Mouse (Mus musculus) cerebellum, adult 2 months (tissue): ENCODE measurements around the gene 1700092M07Rik. TPM values are rescaled to one million over a fixed set of nuclear protein-coding genes. Genes with fewer than 3 reads are reported as not detected.
A peak's percentile ranks its signal among the peaks of the same experiment; 100 is the strongest.
"Not testable (repeated sequence)": the region's sequence is repeated elsewhere in the genome, so short reads cannot be mapped to it uniquely, and the experiment has no call there.

Experiments
- DNase-seq, 2 experiments: peaks; one replicate each; pipeline ENCODE4 v3.0.0; 2021
- H3K27ac ChIP-seq: fragments of 200-500 bp; 2 replicates; pipeline ENCODE4 v1.5.1; 2012; ENCODE audit warnings: low read length, control low read depth, inconsistent platforms; ENCODE audit not compliant: insufficient read depth
- H3K27me3 ChIP-seq: fragments of 200-500 bp; 2 replicates; pipeline ENCODE4 v1.6.1; 2012; ENCODE audit warnings: inconsistent platforms, mild to moderate bottlenecking, low read length, moderate library complexity; ENCODE audit not compliant: control insufficient read depth, insufficient read depth
- H3K4me1 ChIP-seq: fragments of 200-500 bp; 2 replicates; pipeline ENCODE4 v1.6.1; 2011; ENCODE audit warnings: low read length; ENCODE audit not compliant: control insufficient read depth, insufficient read depth
- H3K4me3 ChIP-seq: fragments of 200-500 bp; replicated peaks from 2 replicates; pipeline ENCODE3; 2011; ENCODE audit warnings: mild to moderate bottlenecking, low read depth, low read length, control low read depth; ENCODE audit not compliant: insufficient read depth
- CTCF ChIP-seq: fragments of 200-500 bp; IDR thresholded peaks from 2 replicates; pipeline ENCODE4 v1.5.1; 2011; ENCODE audit warnings: low read depth, mild to moderate bottlenecking, control low read depth, low read length, moderate library complexity, borderline replicate concordance; ENCODE audit not compliant: insufficient read depth
- POLR2A ChIP-seq: fragments of 200-500 bp; IDR thresholded peaks from 2 replicates; pipeline ENCODE4 v1.6.1; 2011; ENCODE audit warnings: low read length, control low read depth, borderline replicate concordance; ENCODE audit not compliant: insufficient read depth
- WGBS: fragments of 180-500 bp; shearing (Covaris S2); methylation state at CpG from one replicate; pipeline ENCODE4 v1.1.7; 2018; 5-methylcytosine and 5-hydroxymethylcytosine counted together
- polyA plus RNA-seq: library from polyadenylated mRNA; depleted of rRNA; stranded (reverse); fragments of >200 nt; gene quantifications from 2 replicates; pipeline ENCODE4 v1.2.3, GENCODE M21; 2012

The 1700092M07Rik gene
- polyA plus RNA-seq, 1 experiment, result 0.33 TPM

DNA sequence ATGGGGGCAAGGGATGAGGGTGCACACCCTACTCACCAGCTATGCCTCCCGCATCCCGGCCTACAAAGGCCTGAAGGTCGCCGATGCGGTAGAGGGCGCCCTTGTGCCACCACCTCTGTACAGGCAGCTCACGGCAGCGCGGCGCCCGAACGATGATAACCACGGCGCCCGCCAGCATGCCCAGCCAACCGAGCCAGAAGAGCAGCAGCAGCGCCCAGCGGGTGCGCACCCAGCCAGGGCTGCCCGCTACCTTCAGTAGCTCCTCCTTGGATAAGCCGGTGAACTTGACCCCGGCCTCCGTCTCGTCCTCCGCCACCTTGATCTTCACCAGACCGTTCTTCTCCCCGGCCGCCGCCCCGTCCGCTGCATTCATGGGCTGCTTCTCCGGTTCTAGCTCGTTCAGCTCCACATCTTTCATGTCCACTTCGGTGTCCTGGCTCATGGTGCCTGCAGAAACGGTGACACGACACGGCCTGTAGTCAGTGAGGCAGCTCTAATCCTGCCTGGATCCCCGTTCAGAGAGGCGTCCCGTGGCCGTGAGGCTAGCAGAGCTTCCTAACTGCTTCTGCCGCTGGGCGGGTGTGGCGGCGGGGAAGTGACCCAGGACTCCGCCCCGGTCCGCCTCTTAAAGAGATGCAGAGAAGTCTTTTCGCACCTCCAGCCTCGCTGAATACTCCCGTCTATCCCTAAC is 27.1 kb upstream of the 1700092M07Rik start:
- WGBS, result under 1% methylated on average over 51 of the region's 51 CpGs
- Histone ChIP-seq H3K27me3 (no peaks in the 10 kb centered on the region), H3K4me1 (peaks cover 12% of the 10 kb centered on the region; the same call in 1 of the 2 replicates), H3K27ac (peak overlapping the region; percentile 23), H3K4me3 (peak overlapping the region; percentile 74)
- TF ChIP-seq CTCF (peak; percentile 68), POLR2A (peak; percentile 55; the same call in 1 of the 2 replicates)
- DNase-seq, result peak; percentile 90 to 92

- no peak for DNase-seq
- peaks cover 12% of the 10 kb centered on the region; the same call in 1 of the 2 replicates for H3K4me1 ChIP-seq
- no peaks in the 10 kb centered on the region for H3K27me3 ChIP-seq
- TF ChIP-seq CTCF (no peak), POLR2A (no peak)
- H3K27ac ChIP-seq, result no peak overlapping the region
- WGBS, result 11% methylated on average over 13 of the region's 13 CpGs
- peak overlapping the region; percentile 74 for H3K4me3 ChIP-seq
Observed at GRCm38 (mm10) chr19:8713997-8714652, 26.4 kb upstream of the 1700092M07Rik start.

- Histone ChIP-seq H3K27ac (no peak overlapping the region), H3K4me1 (peaks cover 12% of the 10 kb centered on the region; the same call in 1 of the 2 replicates), H3K4me3 (no peak overlapping the region), H3K27me3 (no peaks in the 10 kb centered on the region)
- no peak for DNase-seq
- 61% methylated on average over 10 of the region's 10 CpGs for WGBS
- TF ChIP-seq POLR2A, result no peak
Observed at GRCm38 (mm10) chr19:8714653-8715481, 25.7 kb upstream of the 1700092M07Rik start.

DNA sequence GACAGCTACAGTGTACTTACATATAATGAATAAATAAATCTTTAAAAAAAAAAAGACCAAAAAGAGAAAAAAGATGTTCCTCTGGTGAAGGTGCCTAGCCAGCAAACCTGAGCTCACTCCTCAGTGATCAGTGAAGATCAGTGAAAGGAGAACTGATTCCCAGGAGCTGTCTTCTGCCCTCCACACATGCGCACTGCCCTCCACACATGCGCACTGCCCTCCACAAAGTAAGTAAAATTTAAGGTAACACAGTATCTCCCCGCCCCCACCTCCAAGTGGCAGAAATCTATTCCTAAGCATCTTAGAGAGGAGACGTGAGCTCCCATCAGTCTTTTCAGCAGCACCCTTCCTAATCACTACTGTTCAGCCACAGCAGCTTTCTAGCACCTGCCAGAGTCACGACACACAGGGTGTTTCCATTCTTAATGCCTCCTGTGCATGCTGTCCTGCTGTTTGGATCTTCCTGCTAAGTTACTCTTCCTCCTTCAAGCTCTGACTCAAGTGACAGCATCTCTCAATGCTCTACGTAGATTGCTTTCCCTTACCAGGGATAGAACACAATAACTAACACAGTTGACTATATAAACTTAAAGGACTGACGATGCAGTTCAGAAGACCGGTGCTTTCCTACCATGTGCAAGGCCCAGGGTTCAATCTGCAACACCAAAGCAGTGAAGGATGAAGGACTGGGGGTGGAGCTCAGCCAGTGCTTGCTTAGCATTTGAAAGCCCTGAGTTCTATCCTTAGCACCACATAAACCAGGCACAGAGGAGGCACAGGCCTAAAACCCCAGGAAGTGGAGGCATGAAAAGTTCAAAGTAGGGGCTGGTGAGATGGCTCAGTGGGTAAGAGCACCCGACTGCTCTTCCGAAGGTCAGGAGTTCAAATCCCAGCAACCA is 24.4 kb upstream of the 1700092M07Rik start:
- H3K27me3 ChIP-seq, result no peaks in the 10 kb centered on the region
- H3K4me1 ChIP-seq, result peaks cover 17% of the 10 kb centered on the region
- WGBS, result 65% methylated on average over 10 of the region's 10 CpGs
- H3K27ac ChIP-seq, result no peak overlapping the region
- no peak for DNase-seq
- TF ChIP-seq POLR2A (no peak), CTCF (no peak)
- H3K4me3 ChIP-seq, result no peak overlapping the region

- H3K27me3 ChIP-seq, result no peaks in the 10 kb centered on the region
- 60% methylated on average over 10 of the region's 10 CpGs for WGBS
- TF ChIP-seq CTCF (no peak), POLR2A (no peak)
- H3K27ac ChIP-seq, result no peak overlapping the region
- DNase-seq, result no peak
- H3K4me3 ChIP-seq, result no peak overlapping the region
- H3K4me1 ChIP-seq, result peaks cover 17% of the 10 kb centered on the region
Observed at GRCm38 (mm10) chr19:8716767-8717475, 23.6 kb upstream of the 1700092M07Rik start.

GRCm38 (mm10) chr19:8718357-8718756 is 22.2 kb upstream of the 1700092M07Rik start:
- TF ChIP-seq CTCF (peak; percentile 72), POLR2A (no peak)
- peak; percentile 54 to 63 for DNase-seq
- H3K27ac ChIP-seq, result no peak overlapping the region
- no peak overlapping the region for H3K4me3 ChIP-seq
- no peaks in the 10 kb centered on the region for H3K27me3 ChIP-seq
- WGBS, result 63% methylated on average over 3 of the region's 3 CpGs
- peaks cover 17% of the 10 kb centered on the region for H3K4me1 ChIP-seq

GRCm38 (mm10) chr19:8719037-8719436 is 21.5 kb upstream of the 1700092M07Rik start:
- not testable (repeated sequence) for H3K27me3 ChIP-seq, DNase-seq, H3K4me3 ChIP-seq, H3K27ac ChIP-seq
- H3K4me1 ChIP-seq, result peaks cover 16% of the 10 kb centered on the region
